Mouse (Mus musculus) forebrain, postnatal 0 days (tissue): Measurements from ENCODE around the gene Rad23a. TPM values are rescaled to one million over a fixed set of nuclear protein-coding genes. Genes with fewer than 3 reads are reported as not detected.

ENCODE experiments used
- ATAC-seq: fragments of 200-750 bp; cut with Nextera tagmentation; 2 replicates; pipeline ENCODE4 v1.8.0; 2017; ENCODE audit warnings: mild to moderate bottlenecking, moderate library complexity
- DNase-seq: peaks from one replicate; pipeline ENCODE4 v3.0.0-alpha.2; 2015
- H3K27ac ChIP-seq: fragments of 300-500 bp; sonication (generic); 2 replicates; pipeline ENCODE4 v1.5.1; 2014; ENCODE audit warnings: low read depth, mild to moderate bottlenecking, antibody characterized with exemption, low read length, moderate library complexity, mixed read lengths
- H3K27me3 ChIP-seq: fragments of 300-500 bp; sonication (generic); 2 replicates; pipeline ENCODE4 v1.6.1; 2014; ENCODE audit warnings: mild to moderate bottlenecking, low read length, mixed read lengths; ENCODE audit not compliant: insufficient read depth
- H3K36me3 ChIP-seq: fragments of 300-500 bp; sonication (generic); 2 replicates; pipeline ENCODE4 v1.6.1; 2014; ENCODE audit warnings: mild to moderate bottlenecking, moderate library complexity; ENCODE audit not compliant: insufficient read depth
- H3K4me1 ChIP-seq: fragments of 300-500 bp; sonication (generic); 2 replicates; pipeline ENCODE4 v1.6.1; 2014; ENCODE audit warnings: antibody characterized with exemption; ENCODE audit not compliant: insufficient read depth
- H3K4me2 ChIP-seq: fragments of 300-500 bp; sonication (generic); 2 replicates; pipeline ENCODE4 v1.6.1; 2014; ENCODE audit warnings: low read depth, mild to moderate bottlenecking, moderate library complexity
- H3K4me3 ChIP-seq: fragments of 300-500 bp; sonication (generic); 2 replicates; pipeline ENCODE4 v1.5.1; 2014; ENCODE audit warnings: low read depth, low read length, mixed read lengths
- H3K9ac ChIP-seq: fragments of 300-500 bp; sonication (generic); 2 replicates; pipeline ENCODE4 v1.6.1; 2014; ENCODE audit warnings: mild to moderate bottlenecking
- H3K9me3 ChIP-seq: fragments of 300-500 bp; sonication (generic); 2 replicates; pipeline ENCODE4 v1.6.1; 2016; ENCODE audit warnings: low read length
- CTCF ChIP-seq: sonication (generic); IDR thresholded peaks from 2 replicates; pipeline ENCODE4 v1.5.1; 2016; ENCODE audit warnings: antibody characterized with exemption, control low read depth, low read depth
- WGBS: fragments of 180-500 bp; shearing (Covaris S2); extraction: QIAGEN DNeasy Blood & Tissue Kit; methylation state at CpG from one replicate; pipeline ENCODE4 v1.1.7; 2014; 5-methylcytosine and 5-hydroxymethylcytosine counted together
- polyA plus RNA-seq: library from polyadenylated mRNA; unstranded; fragments of >200 nt; fragmentation: Nextera tagmentation; extraction: Ambion mirVana; gene quantifications from 2 replicates; pipeline ENCODE4 v1.2.1, GENCODE M21; 2015
- total RNA-seq: library from RNA; depleted of rRNA; stranded (reverse); fragments of >200 nt; gene quantifications from 2 replicates; pipeline ENCODE4 v1.2.3, GENCODE M21; 2014; rRNA removed

Gene Rad23a
- total RNA-seq = 32.2 and 55.3 TPM in 2 replicates
- polyA plus RNA-seq = 63.5 and 77.4 TPM in 2 replicates

GRCm38 (mm10) chr8:84840248-84840999 lies at the start of gene Rad23a:
TSS of gene Rad23a (minus strand) at chr8:84840665.
- no peak for TF ChIP-seq CTCF
- peak; percentile 97 for DNase-seq
- H3K36me3 ChIP-seq = peaks cover 73% of the 10 kb centered on the region
- WGBS = 2% methylated on average over 54 of the region's 55 CpGs
- H3K27ac ChIP-seq = peak within 1 kb of the TSS; percentile 84
- peak; percentile 99 for ATAC-seq
- peak within 1 kb of the TSS; percentile 88 for H3K9ac ChIP-seq
- peak within 1 kb of the TSS; percentile 85 for H3K4me2 ChIP-seq
- no peaks in the 10 kb centered on the region for H3K27me3 ChIP-seq
- peak within 1 kb of the TSS; percentile 84 for H3K4me3 ChIP-seq
- H3K9me3 ChIP-seq = no peaks in the 10 kb centered on the region
- peaks cover 19% of the 10 kb centered on the region for H3K4me1 ChIP-seq

- no peak overlapping the region for H3K9ac ChIP-seq
- no peak for TF ChIP-seq CTCF
- peaks cover 52% of the 10 kb centered on the region for H3K36me3 ChIP-seq
- WGBS = 75% methylated on average over 1 of the region's 1 CpGs
- H3K9me3 ChIP-seq = no peaks in the 10 kb centered on the region
- no peak overlapping the region for H3K4me3 ChIP-seq
- no peak overlapping the region for H3K27ac ChIP-seq
- peaks cover 5% of the 10 kb centered on the region; the same call in 1 of the 2 replicates for H3K4me1 ChIP-seq
- no peak overlapping the region for H3K4me2 ChIP-seq
- no peaks in the 10 kb centered on the region for H3K27me3 ChIP-seq
- no peak for ATAC-seq
- DNase-seq = no peak
Measured at GRCm38 (mm10) chr8:84889141-84889540, 48.7 kb upstream of the Rad23a start.

GRCm38 (mm10) chr8:84888280-84888679 lies 47.8 kb upstream of the Rad23a start:
- Histone ChIP-seq H3K4me3 (no peak overlapping the region), H3K9me3 (no peaks in the 10 kb centered on the region), H3K27me3 (no peaks in the 10 kb centered on the region), H3K27ac (no peak overlapping the region), H3K4me1 (peaks cover 5% of the 10 kb centered on the region; the same call in 1 of the 2 replicates), H3K36me3 (peaks cover 52% of the 10 kb centered on the region), H3K9ac (no peak overlapping the region), H3K4me2 (no peak overlapping the region)
- 96% methylated on average over 3 of the region's 3 CpGs for WGBS
- TF ChIP-seq CTCF = no peak
- DNase-seq (no peak), ATAC-seq (no peak)

DNA sequence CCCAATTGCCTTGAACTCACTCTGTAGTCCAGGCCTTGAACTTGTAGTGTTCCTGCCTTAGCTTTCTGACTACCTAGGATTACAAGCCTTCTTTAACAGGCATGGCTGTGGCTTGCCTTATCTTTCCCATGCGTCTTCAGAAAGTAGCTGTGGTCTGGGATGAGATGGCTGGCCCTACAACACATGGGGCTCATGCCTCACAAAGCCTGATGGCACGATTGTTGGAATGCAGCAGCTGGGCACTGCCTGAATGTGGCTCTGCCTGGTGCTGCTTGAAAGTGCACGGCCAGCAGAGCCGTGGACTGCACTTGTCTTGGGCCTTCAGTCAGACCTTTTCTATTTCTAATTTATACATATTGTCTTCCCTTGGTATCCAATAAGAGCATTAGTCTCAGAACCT lies 44.3 kb upstream of the Rad23a start:
- no peak for ATAC-seq
- no peak overlapping the region for H3K4me2 ChIP-seq
- WGBS = 86% methylated on average over 4 of the region's 4 CpGs

DNA sequence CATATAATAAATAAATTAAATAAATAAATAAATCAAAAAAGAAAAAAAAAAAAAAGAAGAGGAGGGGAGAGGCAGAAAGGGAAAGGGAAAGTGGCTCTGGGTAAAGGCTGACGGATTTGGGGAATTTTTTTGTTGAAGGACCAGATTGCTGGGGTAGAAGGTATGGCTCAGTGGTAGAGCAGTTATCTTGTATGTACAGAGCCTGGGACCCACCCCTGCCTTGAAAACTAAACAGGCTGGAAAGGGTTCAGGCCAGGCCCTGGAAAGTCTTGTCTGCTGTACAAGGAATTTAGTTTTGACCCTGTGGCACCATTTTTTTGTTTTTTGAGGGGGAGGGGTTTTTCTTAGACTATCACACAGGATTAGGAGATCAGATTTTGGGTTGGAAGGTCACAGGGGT lies 38.5 kb upstream of the Rad23a start:
- TF ChIP-seq CTCF = no peak
- no peaks in the 10 kb centered on the region for H3K27me3 ChIP-seq
- H3K9ac ChIP-seq = no peak overlapping the region
- no peaks in the 10 kb centered on the region for H3K36me3 ChIP-seq
- ATAC-seq (no peak), DNase-seq (no peak)
- H3K4me3 ChIP-seq = no peak overlapping the region
- H3K9me3 ChIP-seq = no peaks in the 10 kb centered on the region
- WGBS = 85% methylated on average over 1 of the region's 1 CpGs
- no peaks in the 10 kb centered on the region for H3K4me1 ChIP-seq
- no peak overlapping the region for H3K27ac ChIP-seq
- H3K4me2 ChIP-seq = no peak overlapping the region

More for the DNA sequence above, 44.3 kb upstream of the Rad23a start:
- H3K27me3 ChIP-seq = no peaks in the 10 kb centered on the region
- H3K9ac ChIP-seq = no peak overlapping the region
- H3K4me3 ChIP-seq = no peak overlapping the region
- no peak for TF ChIP-seq CTCF
- H3K4me1 ChIP-seq = no peaks in the 10 kb centered on the region
- H3K9me3 ChIP-seq = no peaks in the 10 kb centered on the region
- H3K27ac ChIP-seq = no peak overlapping the region
- DNase-seq = no peak
- peaks cover 38% of the 10 kb centered on the region for H3K36me3 ChIP-seq

- WGBS = 49% methylated on average over 3 of the region's 3 CpGs
- Histone ChIP-seq H3K27ac (peak overlapping the region; percentile 50), H3K9ac (no peak overlapping the region), H3K27me3 (no peaks in the 10 kb centered on the region), H3K36me3 (no peaks in the 10 kb centered on the region), H3K4me2 (no peak overlapping the region), H3K9me3 (no peaks in the 10 kb centered on the region), H3K4me1 (0 out of 2 replicates have a peak, but pooled peaks cover 3% of the 10 kb centered on the region), H3K4me3 (no peak overlapping the region)
- no peak for TF ChIP-seq CTCF
- DNase-seq (peak; percentile 21), ATAC-seq (no peak)
Measured at GRCm38 (mm10) chr8:84877297-84878035, 37.0 kb upstream of the Rad23a start.

- Histone ChIP-seq H3K36me3 (peaks cover 8% of the 10 kb centered on the region; the same call in 1 of the 2 replicates), H3K4me1 (0 out of 2 replicates have a peak, but pooled peaks cover 4% of the 10 kb centered on the region), H3K4me3 (no peak overlapping the region), H3K27ac (no peak overlapping the region), H3K4me2 (no peak overlapping the region), H3K27me3 (no peaks in the 10 kb centered on the region), H3K9me3 (no peaks in the 10 kb centered on the region), H3K9ac (no peak overlapping the region)
- ATAC-seq = no peak
- 89% methylated on average over 3 of the region's 3 CpGs for WGBS
- no peak for TF ChIP-seq CTCF
- DNase-seq = no peak
Measured at GRCm38 (mm10) chr8:84874339-84874738, 33.9 kb upstream of the Rad23a start.
